14 mouse cellular contexts compared by ENCODE assay signal in the genomic region with DNA sequence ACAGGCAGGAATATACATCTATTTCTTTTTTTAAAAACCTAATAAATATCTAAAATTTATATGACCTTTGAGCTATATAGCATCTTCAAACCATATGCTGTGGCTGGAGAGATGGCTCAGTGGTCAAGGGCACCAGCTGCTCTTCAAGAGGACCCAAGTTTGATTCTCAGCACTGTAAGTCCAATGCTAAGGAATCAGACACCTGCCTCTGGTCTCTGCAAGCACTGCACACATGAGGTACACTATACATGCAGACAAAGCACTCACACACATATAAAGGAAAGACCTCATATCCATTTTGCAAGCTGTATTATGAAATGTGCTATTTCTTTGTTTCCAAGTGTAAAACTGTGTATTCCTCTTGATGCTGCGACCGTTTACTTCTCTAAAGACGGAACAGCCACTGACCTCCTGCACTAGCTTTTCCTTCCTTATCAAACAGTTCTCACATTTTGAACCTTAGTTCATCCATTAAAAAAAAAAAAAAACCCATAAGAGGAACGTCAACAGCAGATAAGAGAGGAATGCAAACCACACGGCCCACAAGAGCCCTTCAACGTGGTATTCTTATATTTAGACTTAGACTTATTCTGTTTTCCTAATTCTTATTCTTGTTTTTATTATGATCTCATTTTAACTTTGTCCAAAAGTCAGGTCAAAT. TPM values are rescaled to one million over a fixed set of nuclear protein-coding genes. Genes with fewer than 3 reads are reported as not detected.
A peak's percentile ranks its signal among the peaks of the same experiment; 100 is the strongest.
DNase-seq lines count a peak whose midpoint lies in the region; ATAC-seq and TF ChIP-seq lines count a peak whose summit lies in the region.
"Had no signal": no experiment of that assay in that cellular context is flagged by ENCODE, and none has a peak within 500 bp of the region (broad histone marks: within the 10 kb centered on the region; RNA-seq: fewer than 3 reads in every experiment).

No protein-coding gene starts in this region.

- ATAC-seq in liver, embryonic 13.5 days (ENCODE audit: low read depth) = peak; percentile 74
- ATAC-seq in inflammation-experienced regulatory T-cells, adult 6 months = no peak
- ATAC-seq: forebrain, embryonic 16.5 days; hindbrain, embryonic 16.5 days had no signal

- no peak for TF ChIP-seq POLR2A in kidney, adult 2 months (IDR thresholded peaks at IDR 0.05; ENCODE audit: low read depth, low read length)
- TF ChIP-seq POLR2A in bone marrow macrophage, adult 2 months (IDR thresholded peaks at IDR 0.05; ENCODE audit: borderline replicate concordance, low read depth, low read length) = no peak

- peak overlapping the region; percentile 36; the same call in 1 of the 2 replicates for H3K9ac ChIP-seq in liver, embryonic 13.5 days

- intact Hi-C loops in left cerebral cortex, postnatal 14 days (cut with DNase I) = no loop called here

- H3K9me3 ChIP-seq in liver, embryonic 13.5 days (replicated peaks) = no peaks in the 10 kb centered on the region
- H3K9me3 ChIP-seq in megakaryocyte, embryonic 14.5 days = no peaks in the 10 kb centered on the region
- H3K9me3 ChIP-seq in embryonic facial prominence, embryonic 10.5 days = no peaks in the 10 kb centered on the region

- H3K36me3 ChIP-seq in kidney, adult 2 months (ENCODE audit: control insufficient read depth, insufficient read depth, low read length) = no peaks in the 10 kb centered on the region; the same call in 1 of the 2 replicates
- H3K36me3 ChIP-seq in liver, embryonic 13.5 days = peaks cover 11% of the 10 kb centered on the region
- peaks cover 42% of the 10 kb centered on the region for H3K36me3 ChIP-seq in megakaryocyte, embryonic 14.5 days (replicated peaks; ENCODE audit: low read length)
- H3K36me3 ChIP-seq in embryonic facial prominence, embryonic 10.5 days (replicated peaks) = peaks cover 12% of the 10 kb centered on the region

- peak; percentile 24 for DNase-seq in kidney, adult 2 months
- no peak for DNase-seq in kidney, postnatal 10 days
- DNase-seq in liver, embryonic 13.5 days = no peak
- DNase-seq in left cerebral cortex, postnatal 14 days (ENCODE audit: low spot score in 2 of 2) = no peak
- no peak for DNase-seq in embryonic facial prominence, embryonic 10.5 days (ENCODE audit: low spot score)
- DNase-seq: adrenal gland, postnatal 36 days; cerebellum, adult 18-20 months; gastrocnemius, postnatal 14 days; right cerebral cortex, postnatal 4 days had no signal

- H3K4me3 ChIP-seq in kidney, adult 2 months (ENCODE audit: insufficient read depth, low read depth, low read length) = no peak overlapping the region
- H3K4me3 ChIP-seq in bone marrow macrophage, adult 2 months (ENCODE audit: insufficient read depth, low read length) = no peak overlapping the region
- H3K4me3 ChIP-seq in liver, embryonic 13.5 days (replicated peaks) = no peak overlapping the region
- H3K4me3 ChIP-seq in megakaryocyte, embryonic 14.5 days (replicated peaks) = peak overlapping the region; percentile 88
- no peak overlapping the region for H3K4me3 ChIP-seq in embryonic facial prominence, embryonic 10.5 days

- no peaks in the 10 kb centered on the region; the same call in 1 of the 2 replicates for H3K27me3 ChIP-seq in kidney, adult 2 months (replicated peaks; ENCODE audit: control insufficient read depth, insufficient read depth, low read length)
- H3K27me3 ChIP-seq in liver, embryonic 13.5 days = no peaks in the 10 kb centered on the region
- H3K27me3 ChIP-seq in megakaryocyte, embryonic 14.5 days (replicated peaks) = no peaks in the 10 kb centered on the region
- H3K27me3 ChIP-seq in embryonic facial prominence, embryonic 10.5 days (replicated peaks; ENCODE audit: low read depth, poor library complexity, severe bottlenecking) = no peaks in the 10 kb centered on the region

- no peak for TF ChIP-seq CTCF in kidney, adult 2 months (conservative IDR thresholded peaks at IDR 0.05; ENCODE audit: insufficient read depth, insufficient read length, low read depth, low read length)
- no peak for TF ChIP-seq CTCF in bone marrow macrophage, adult 2 months (IDR thresholded peaks at IDR 0.05; ENCODE audit: low read depth, low read length)

- peak overlapping the region; percentile 64; the same call in 1 of the 2 replicates for H3K27ac ChIP-seq in kidney, adult 2 months (ENCODE audit: insufficient read depth, low read depth, low read length)
- peak overlapping the region; percentile 98 for H3K27ac ChIP-seq in bone marrow macrophage, adult 2 months (ENCODE audit: insufficient read depth, low read depth, low read length)
- peak overlapping the region; percentile 78 for H3K27ac ChIP-seq in liver, embryonic 13.5 days
- no peak overlapping the region for H3K27ac ChIP-seq in embryonic facial prominence, embryonic 10.5 days (replicated peaks)

- no peaks in the 10 kb centered on the region; the same call in 1 of the 2 replicates for H3K4me1 ChIP-seq in kidney, adult 2 months (ENCODE audit: control insufficient read depth, insufficient read depth, low read length)
- H3K4me1 ChIP-seq in bone marrow macrophage, adult 2 months (ENCODE audit: control insufficient read depth, insufficient read depth, low read length) = peaks cover 28% of the 10 kb centered on the region
- H3K4me1 ChIP-seq in liver, embryonic 13.5 days (replicated peaks) = peaks cover 31% of the 10 kb centered on the region
- H3K4me1 ChIP-seq in megakaryocyte, embryonic 14.5 days = peaks cover 70% of the 10 kb centered on the region
- no peaks in the 10 kb centered on the region for H3K4me1 ChIP-seq in embryonic facial prominence, embryonic 10.5 days

- WGBS in kidney, adult 2 months = 65% methylated on average over 6 of the region's 6 CpGs
- WGBS in liver, embryonic 13.5 days (ENCODE audit: insufficient replicate concordance) = 5% methylated on average over 6 of the region's 6 CpGs
- WGBS in embryonic facial prominence, embryonic 10.5 days = 82% methylated on average over 6 of the region's 6 CpGs

- H3K4me2 ChIP-seq in liver, embryonic 13.5 days = peak overlapping the region; percentile 34

RNA-seq across cellular contexts. Expression of gene Csgalnact2, which starts 11.0 kb away (rescaled TPM):
- polyA plus RNA-seq in kidney, adult 2 months (2012; rRNA removed) = 3.4 and 4.7 TPM in 2 replicates
- 47.0 and 49.9 TPM in 2 replicates for polyA plus RNA-seq in bone marrow macrophage, adult 2 months (2012; ENCODE audit: insufficient read depth, insufficient read length, missing spikeins)
- polyA plus RNA-seq in liver, embryonic 13.5 days (2015; fragmentation: Nextera tagmentation; extraction: Ambion mirVana) = 7.7 and 8.6 TPM in 2 replicates
- polyA plus RNA-seq in megakaryocyte, embryonic 14.5 days (2012; ENCODE audit: insufficient read depth, low replicate concordance) = 3.6 and 3.9 TPM in 2 replicates
- total RNA-seq in left cerebral cortex, postnatal 14 days (2021) = 10 to 100 TPM; 11.5 to 12.8 TPM
- polyA plus RNA-seq in inflammation-experienced regulatory T-cells, adult 6 months (2017; shearing (Covaris generic)) = 1 to 10 TPM; 7.1 to 8.5 (median 8.1) TPM
- polyA plus RNA-seq in embryonic facial prominence, embryonic 10.5 days (2016; fragmentation: Nextera tagmentation; extraction: Ambion mirVana) = 6.6 TPM in 2 replicates
